Mouse (Mus musculus): ENCODE measurements around the gene Etl4. TPM values are rescaled to one million over a fixed set of nuclear protein-coding genes. Genes with fewer than 3 reads are reported as not detected.

The Etl4 gene
- total and polyA plus RNA-seq, 2 experiments from 2014 or later = 6.4 to 14.8 TPM

GRCm38 (mm10) chr2:20609203-20609602 is 699.6 kb downstream of the Etl4 start:
- ATAC-seq (no peak), DNase-seq (ENCODE audit: low spot score) (no peak)
- H3K36me3 ChIP-seq (ENCODE audit: insufficient read depth, low read length) = no peaks in the 10 kb centered on the region
- no peak for TF ChIP-seq CTCF (IDR thresholded peaks at IDR 0.05; ENCODE audit: low read depth)
- 62% methylated on average over 8 of the region's 8 CpGs for WGBS
- H3K27me3 ChIP-seq (ENCODE audit: insufficient read depth, low read length) = no peaks in the 10 kb centered on the region
- no peak overlapping the region for H3K27ac ChIP-seq
- no peak overlapping the region for H3K4me2 ChIP-seq (ENCODE audit: low read depth, low read length)
- H3K9ac ChIP-seq (replicated peaks; ENCODE audit: low read length) = no peak overlapping the region
- H3K4me3 ChIP-seq (ENCODE audit: low read length) = no peak overlapping the region
- no peaks in the 10 kb centered on the region for H3K4me1 ChIP-seq (ENCODE audit: insufficient read depth, low read length)
- no peaks in the 10 kb centered on the region for H3K9me3 ChIP-seq (ENCODE audit: low read length)

- Histone ChIP-seq H3K4me2 (ENCODE audit: low read depth, low read length) (no peak overlapping the region), H3K9me3 (ENCODE audit: low read length) (no peaks in the 10 kb centered on the region), H3K4me3 (ENCODE audit: low read length) (no peak overlapping the region), H3K27ac (no peak overlapping the region), H3K27me3 (ENCODE audit: insufficient read depth, low read length) (no peaks in the 10 kb centered on the region), H3K36me3 (ENCODE audit: insufficient read depth, low read length) (no peaks in the 10 kb centered on the region), H3K4me1 (ENCODE audit: insufficient read depth, low read length) (no peaks in the 10 kb centered on the region), H3K9ac (replicated peaks; ENCODE audit: low read length) (no peak overlapping the region)
- WGBS = 56% methylated on average over 1 of the region's 1 CpGs
- TF ChIP-seq CTCF (IDR thresholded peaks at IDR 0.05; ENCODE audit: low read depth) = peak; percentile 74
- peak; percentile 36 for DNase-seq (ENCODE audit: low spot score)
- no peak for ATAC-seq
Measured at GRCm38 (mm10) chr2:20615948-20616347, 706.4 kb downstream of the Etl4 start.

- Histone ChIP-seq H3K9me3 (ENCODE audit: low read length) (no peaks in the 10 kb centered on the region), H3K4me2 (ENCODE audit: low read depth, low read length) (no peak overlapping the region), H3K9ac (replicated peaks; ENCODE audit: low read length) (no peak overlapping the region), H3K36me3 (ENCODE audit: insufficient read depth, low read length) (no peaks in the 10 kb centered on the region), H3K27ac (no peak overlapping the region), H3K4me1 (ENCODE audit: insufficient read depth, low read length) (no peaks in the 10 kb centered on the region), H3K4me3 (ENCODE audit: low read length) (no peak overlapping the region), H3K27me3 (ENCODE audit: insufficient read depth, low read length) (no peaks in the 10 kb centered on the region)
- 88% methylated on average over 5 of the region's 5 CpGs for WGBS
- DNase-seq (ENCODE audit: low spot score) (no peak), ATAC-seq (no peak)
- TF ChIP-seq CTCF (IDR thresholded peaks at IDR 0.05; ENCODE audit: low read depth) = no peak
Measured at GRCm38 (mm10) chr2:20618396-20618795, 708.8 kb downstream of the Etl4 start.

GRCm38 (mm10) chr2:20619881-20620280 is 710.3 kb downstream of the Etl4 start:
- Histone ChIP-seq H3K27ac (no peak overlapping the region), H3K9me3 (ENCODE audit: low read length) (no peaks in the 10 kb centered on the region), H3K36me3 (ENCODE audit: insufficient read depth, low read length) (no peaks in the 10 kb centered on the region), H3K27me3 (ENCODE audit: insufficient read depth, low read length) (no peaks in the 10 kb centered on the region), H3K4me2 (ENCODE audit: low read depth, low read length) (no peak overlapping the region), H3K4me1 (ENCODE audit: insufficient read depth, low read length) (no peaks in the 10 kb centered on the region), H3K9ac (replicated peaks; ENCODE audit: low read length) (no peak overlapping the region), H3K4me3 (ENCODE audit: low read length) (no peak overlapping the region)
- no peak for TF ChIP-seq CTCF (IDR thresholded peaks at IDR 0.05; ENCODE audit: low read depth)
- WGBS = 89% methylated on average over 5 of the region's 5 CpGs
- ATAC-seq (no peak), DNase-seq (ENCODE audit: low spot score) (no peak)

GRCm38 (mm10) chr2:20629156-20629712 is 719.7 kb downstream of the Etl4 start:
- no peak for TF ChIP-seq CTCF (IDR thresholded peaks at IDR 0.05; ENCODE audit: low read depth)
- H3K9me3 ChIP-seq (ENCODE audit: low read length) = no peaks in the 10 kb centered on the region
- no peak overlapping the region for H3K4me2 ChIP-seq (ENCODE audit: low read depth, low read length)
- H3K27me3 ChIP-seq (ENCODE audit: insufficient read depth, low read length) = no peaks in the 10 kb centered on the region
- H3K4me3 ChIP-seq (ENCODE audit: low read length) = no peak overlapping the region
- WGBS = 87% methylated on average over 8 of the region's 8 CpGs
- H3K4me1 ChIP-seq (ENCODE audit: insufficient read depth, low read length) = no peaks in the 10 kb centered on the region
- no peak overlapping the region for H3K9ac ChIP-seq (replicated peaks; ENCODE audit: low read length)
- DNase-seq (ENCODE audit: low spot score) (no peak), ATAC-seq (no peak)
- no peaks in the 10 kb centered on the region for H3K36me3 ChIP-seq (ENCODE audit: insufficient read depth, low read length)
- H3K27ac ChIP-seq = no peak overlapping the region

GRCm38 (mm10) chr2:20638604-20639003 is 729.0 kb downstream of the Etl4 start:
- no peak for ATAC-seq
- no peaks in the 10 kb centered on the region for H3K4me1 ChIP-seq (ENCODE audit: insufficient read depth, low read length)

GRCm38 (mm10) chr2:20639721-20640120 is 730.1 kb downstream of the Etl4 start:
- DNase-seq (ENCODE audit: low spot score) = no peak
- no peaks in the 10 kb centered on the region for H3K27me3 ChIP-seq (ENCODE audit: insufficient read depth, low read length)
- H3K4me2 ChIP-seq (ENCODE audit: low read depth, low read length) = no peak overlapping the region
- no peaks in the 10 kb centered on the region for H3K9me3 ChIP-seq (ENCODE audit: low read length)
- no peaks in the 10 kb centered on the region for H3K4me1 ChIP-seq (ENCODE audit: insufficient read depth, low read length)
- WGBS = 48% methylated on average over 2 of the region's 2 CpGs
- no peak for ATAC-seq
- no peak overlapping the region for H3K27ac ChIP-seq
- no peak overlapping the region for H3K9ac ChIP-seq (replicated peaks; ENCODE audit: low read length)
- no peak overlapping the region for H3K4me3 ChIP-seq (ENCODE audit: low read length)
- no peaks in the 10 kb centered on the region for H3K36me3 ChIP-seq (ENCODE audit: insufficient read depth, low read length)
- TF ChIP-seq CTCF (IDR thresholded peaks at IDR 0.05; ENCODE audit: low read depth) = no peak

More at GRCm38 (mm10) chr2:20638604-20639003, 729.0 kb downstream of the Etl4 start:
- WGBS = 91% methylated on average over 3 of the region's 3 CpGs
- Histone ChIP-seq H3K27ac (no peak overlapping the region), H3K36me3 (ENCODE audit: insufficient read depth, low read length) (no peaks in the 10 kb centered on the region), H3K9me3 (ENCODE audit: low read length) (no peaks in the 10 kb centered on the region), H3K27me3 (ENCODE audit: insufficient read depth, low read length) (no peaks in the 10 kb centered on the region), H3K9ac (replicated peaks; ENCODE audit: low read length) (no peak overlapping the region), H3K4me2 (ENCODE audit: low read depth, low read length) (no peak overlapping the region), H3K4me3 (ENCODE audit: low read length) (no peak overlapping the region)
- TF ChIP-seq CTCF (IDR thresholded peaks at IDR 0.05; ENCODE audit: low read depth) = no peak
- DNase-seq (ENCODE audit: low spot score) = no peak
